Mouse (Mus musculus): Measurements from ENCODE around the gene Nme3.
"Not testable (repeated sequence)": the region's sequence is repeated elsewhere in the genome, so short reads cannot be mapped to it uniquely, and the experiment has no call there.

Nme3 gene

GRCm38 (mm10) chr17:24900014-24900413, 3.7 kb downstream of the Nme3 start:
- DNase-seq (ENCODE audit: low spot score) = no peak

GRCm38 (mm10) chr17:24902124-24902523, 5.8 kb downstream of the Nme3 start:
- DNase-seq (ENCODE audit: low spot score) = no peak

- DNase-seq (ENCODE audit: low spot score) = no peak
Measured at GRCm38 (mm10) chr17:24902671-24903474, 6.6 kb downstream of the Nme3 start.

GRCm38 (mm10) chr17:24903767-24904166, 7.5 kb downstream of the Nme3 start:
- no peak for DNase-seq (ENCODE audit: low spot score)

GRCm38 (mm10) chr17:24907591-24907990, 11.3 kb downstream of the Nme3 start:
- no peak for DNase-seq (ENCODE audit: low spot score)

- DNase-seq (ENCODE audit: low spot score) = no peak
Measured at GRCm38 (mm10) chr17:24913984-24914383, 17.7 kb downstream of the Nme3 start.

- no peak for DNase-seq (ENCODE audit: low spot score)
Measured at GRCm38 (mm10) chr17:24923246-24923645, 26.9 kb downstream of the Nme3 start.

- DNase-seq (ENCODE audit: low spot score) = no peak
Measured at GRCm38 (mm10) chr17:24929506-24929905, 33.2 kb downstream of the Nme3 start.

- no peak for DNase-seq (ENCODE audit: low spot score)
Measured at GRCm38 (mm10) chr17:24932431-24932830, 36.1 kb downstream of the Nme3 start.

GRCm38 (mm10) chr17:24933163-24933562, 36.9 kb downstream of the Nme3 start:
- no peak for DNase-seq (ENCODE audit: low spot score)

- no peak for DNase-seq (ENCODE audit: low spot score)
Measured at GRCm38 (mm10) chr17:24934926-24935325, 38.6 kb downstream of the Nme3 start.

GRCm38 (mm10) chr17:24935666-24936065, 39.4 kb downstream of the Nme3 start:
- no peak for DNase-seq (ENCODE audit: low spot score)

- DNase-seq (ENCODE audit: low spot score) = peak; percentile 95
Measured at GRCm38 (mm10) chr17:24936259-24937237, 40.2 kb downstream of the Nme3 start, which contains the start of gene Mapk8ip3. Gene Mapk8ip3, minus strand, starts transcription at chr17:24936977.

GRCm38 (mm10) chr17:24937266-24937665, 41.0 kb downstream of the Nme3 start:
- DNase-seq (ENCODE audit: low spot score) = no peak

- peak; percentile 50 for DNase-seq (ENCODE audit: low spot score)
Measured at GRCm38 (mm10) chr17:24942453-24942852, 46.2 kb downstream of the Nme3 start.

GRCm38 (mm10) chr17:24943036-24943435, 46.7 kb downstream of the Nme3 start:
- no peak for DNase-seq (ENCODE audit: low spot score)

- DNase-seq (ENCODE audit: low spot score) = not testable (repeated sequence)
Measured at GRCm38 (mm10) chr17:24943589-24943988, 47.3 kb downstream of the Nme3 start.

Measured in lung, postnatal 25 days (tissue).